Mouse (Mus musculus) adrenal gland, postnatal 14 days (tissue): ENCODE data around the gene Slc25a13. TPM values are rescaled to one million over a fixed set of nuclear protein-coding genes. Genes with fewer than 3 reads are reported as not detected.
"Not testable (repeated sequence)": the region's sequence is repeated elsewhere in the genome, so short reads cannot be mapped to it uniquely, and the experiment has no call there.

Source experiments
- DNase-seq: peaks from one replicate; pipeline ENCODE4 v3.0.0; 2021; ENCODE audit warnings: mixed read lengths
- total RNA-seq: library from RNA; stranded (reverse); gene quantifications from 2 replicates; pipeline ENCODE4 v1.2.3, GENCODE M21; 2021

The Slc25a13 gene
- total RNA-seq, 1 experiment from 2014 or later, result 32.3 TPM

DNA sequence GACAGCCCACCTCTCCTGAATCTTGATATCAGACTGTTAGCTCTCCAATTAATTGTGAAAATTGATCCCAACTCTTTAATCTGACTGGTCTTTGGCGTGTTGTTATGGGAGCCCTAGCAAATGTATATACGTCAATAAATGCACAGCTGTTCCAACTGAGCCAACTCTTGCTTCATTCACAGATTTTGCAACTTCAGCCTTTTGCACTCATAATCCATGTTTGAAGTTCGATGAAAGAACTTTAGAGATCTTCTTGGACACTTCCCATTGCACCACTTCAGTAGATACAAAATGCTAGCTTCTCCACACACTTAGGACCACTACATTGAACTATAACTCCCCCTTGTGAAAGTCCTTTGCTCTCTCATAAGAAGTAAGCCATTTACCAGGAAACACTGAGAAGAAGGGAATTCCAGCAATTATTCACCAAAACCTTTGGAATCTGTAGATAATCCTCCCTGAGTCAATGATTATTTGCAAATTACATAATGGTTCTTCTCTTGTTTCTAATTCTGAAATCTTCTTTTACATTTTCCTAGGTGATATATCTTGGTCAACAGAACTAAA, 11.3 kb downstream of the Slc25a13 start:
- no peak for DNase-seq

GRCm38 (mm10) chr6:6202451-6202850, 14.5 kb downstream of the Slc25a13 start:
- DNase-seq, result no peak

DNA sequence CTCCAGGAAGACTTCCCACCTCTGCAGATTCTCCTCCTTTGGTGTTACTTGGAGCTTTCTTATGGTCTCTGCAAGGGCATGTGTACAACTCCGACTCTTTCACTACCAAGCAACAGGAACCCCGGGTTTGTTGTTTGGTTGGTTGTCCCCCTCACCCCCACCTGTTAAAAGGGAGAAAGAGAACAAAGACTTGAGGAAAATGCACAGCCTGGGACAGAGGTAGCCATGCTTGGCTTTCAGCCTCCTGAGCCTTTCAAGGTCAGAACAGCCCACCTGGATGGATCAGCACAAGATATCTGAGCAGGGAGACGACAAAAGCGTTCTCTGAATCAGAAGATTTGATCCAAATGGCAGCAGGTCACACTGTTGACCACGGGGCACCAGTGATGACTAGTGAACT, 15.0 kb downstream of the Slc25a13 start:
- DNase-seq, result no peak

DNA sequence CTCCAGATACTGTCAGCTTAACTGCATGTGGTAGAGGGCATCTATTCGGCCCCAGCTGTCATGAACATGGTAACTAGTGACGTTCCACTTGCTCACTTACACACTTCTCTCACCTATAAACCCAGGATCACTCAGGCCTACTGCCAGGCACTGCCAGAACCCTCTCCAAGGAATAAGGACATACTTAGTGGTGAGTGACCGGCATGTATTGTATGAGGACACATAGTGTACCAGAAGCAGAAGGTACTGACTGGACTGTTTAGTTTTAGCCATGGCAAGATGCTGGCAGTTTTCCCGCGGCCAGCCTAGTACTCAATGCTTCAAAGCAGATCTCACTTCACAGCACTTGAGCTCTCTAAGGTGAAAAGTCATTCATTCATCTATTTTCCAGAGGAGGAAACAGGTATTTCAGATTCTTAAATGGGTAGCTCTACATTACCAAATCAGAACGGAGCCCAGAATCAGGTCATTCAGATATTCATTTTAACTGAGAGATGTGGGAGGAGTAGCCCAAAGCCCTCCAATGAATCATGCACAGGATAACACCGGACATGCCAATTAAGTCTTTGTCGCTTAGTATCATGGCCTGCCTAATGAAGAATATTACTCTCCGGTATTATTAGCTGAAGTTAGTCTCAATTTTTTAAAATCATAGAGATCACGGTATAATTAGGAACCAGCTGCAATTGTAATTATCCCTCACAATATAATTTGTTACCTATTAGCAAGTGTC, 17.7 kb downstream of the Slc25a13 start:
- DNase-seq, result no peak

GRCm38 (mm10) chr6:6198056-6198455, 18.9 kb downstream of the Slc25a13 start:
- DNase-seq, result not testable (repeated sequence)

- DNase-seq, result no peak
Observed at GRCm38 (mm10) chr6:6197339-6197738, 19.6 kb downstream of the Slc25a13 start.

GRCm38 (mm10) chr6:6196527-6196926, 20.4 kb downstream of the Slc25a13 start:
- no peak for DNase-seq

DNA sequence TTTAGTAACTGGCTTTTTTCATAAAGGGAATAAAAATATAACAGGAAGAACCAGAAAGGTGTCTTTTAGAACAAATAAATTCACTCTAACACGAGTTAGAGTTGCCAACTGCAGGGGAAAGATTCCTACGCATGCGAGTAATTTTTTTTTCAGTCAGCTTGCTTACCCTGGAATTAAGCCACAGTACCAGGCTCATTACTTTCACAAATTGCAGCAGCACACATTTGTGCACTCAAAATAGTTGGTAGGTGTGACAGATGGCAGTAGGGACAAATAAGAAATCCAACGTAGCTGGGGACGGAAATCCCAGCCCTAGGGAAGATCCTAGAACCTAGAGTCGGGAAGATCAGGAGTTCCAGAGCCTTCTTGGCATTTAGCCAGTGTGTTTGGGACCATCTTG, 22.1 kb downstream of the Slc25a13 start:
- DNase-seq, result no peak

- no peak for DNase-seq
Observed at GRCm38 (mm10) chr6:6193906-6194305, 23.1 kb downstream of the Slc25a13 start.

DNA sequence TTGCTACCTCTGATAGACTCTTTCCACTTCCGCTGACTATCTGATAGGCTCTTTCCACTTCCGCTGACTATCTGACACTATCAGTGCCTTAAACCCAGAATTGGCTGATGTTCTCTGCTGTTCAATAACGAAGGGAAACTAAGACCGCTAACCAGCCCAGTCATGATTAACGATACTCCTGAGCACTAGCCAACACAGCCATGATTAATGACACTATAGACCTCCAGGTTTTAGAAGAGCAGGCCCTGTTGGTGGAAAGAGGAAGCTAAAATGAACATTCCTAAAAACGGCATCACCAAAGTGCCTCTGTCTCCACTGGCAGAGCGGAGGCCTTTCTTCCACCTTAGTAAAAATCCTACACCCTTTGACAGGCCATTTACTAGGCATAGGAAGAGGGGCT, 24.6 kb downstream of the Slc25a13 start:
- DNase-seq, result no peak

DNA sequence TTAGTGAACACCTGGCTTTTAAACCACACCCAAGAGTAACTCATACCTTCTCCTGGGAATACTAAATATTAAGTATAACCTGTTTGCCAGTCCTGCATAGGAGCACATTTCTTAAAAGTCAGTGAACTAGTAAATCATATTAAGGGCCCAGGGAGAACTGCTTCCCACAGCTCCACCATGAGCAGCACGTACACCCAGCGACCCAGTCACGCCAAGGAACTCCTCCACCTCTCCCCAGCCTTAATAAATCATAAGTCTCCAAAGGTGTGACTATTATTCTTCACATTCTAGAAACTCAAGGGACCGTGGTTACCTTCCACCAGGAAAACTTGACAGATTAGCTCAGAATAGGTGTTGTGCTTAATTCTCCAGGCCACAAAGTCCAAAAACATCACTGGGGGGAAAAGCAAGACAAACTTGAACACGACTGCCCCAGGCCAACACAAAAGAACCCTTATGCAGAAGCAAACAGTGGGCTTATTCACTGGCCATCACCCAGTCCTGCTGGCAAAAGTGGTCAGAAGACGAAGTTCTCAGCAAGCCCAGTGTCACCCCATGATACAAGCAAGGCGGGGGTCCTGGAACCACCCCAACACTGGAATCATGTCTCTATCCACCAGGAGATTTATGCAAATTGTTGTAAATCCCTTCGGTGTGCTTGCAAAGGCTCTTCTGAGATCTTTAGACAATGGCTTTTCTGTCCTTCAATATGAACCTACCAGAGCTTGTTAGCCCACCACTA, 25.2 kb downstream of the Slc25a13 start:
- DNase-seq, result no peak

DNA sequence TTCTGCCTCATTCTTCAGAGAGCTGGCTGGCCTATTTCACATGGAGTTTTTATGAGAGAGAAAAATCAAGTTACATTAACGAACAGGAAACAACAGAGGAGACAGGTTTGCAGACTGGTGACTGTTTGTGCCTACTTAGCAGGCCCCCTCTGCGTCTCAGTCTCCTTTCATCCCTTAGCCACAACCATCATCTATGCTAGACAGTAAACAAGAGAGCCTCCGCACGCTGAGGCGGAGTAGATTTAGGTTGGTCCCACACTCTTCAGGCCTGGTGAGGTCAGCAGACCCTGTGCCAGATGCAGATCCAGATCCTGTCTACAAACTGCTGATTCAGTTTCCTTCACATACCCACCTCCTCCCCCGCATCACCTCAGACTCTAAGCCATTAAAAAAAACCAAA, 28.0 kb downstream of the Slc25a13 start:
- DNase-seq, result no peak

DNA sequence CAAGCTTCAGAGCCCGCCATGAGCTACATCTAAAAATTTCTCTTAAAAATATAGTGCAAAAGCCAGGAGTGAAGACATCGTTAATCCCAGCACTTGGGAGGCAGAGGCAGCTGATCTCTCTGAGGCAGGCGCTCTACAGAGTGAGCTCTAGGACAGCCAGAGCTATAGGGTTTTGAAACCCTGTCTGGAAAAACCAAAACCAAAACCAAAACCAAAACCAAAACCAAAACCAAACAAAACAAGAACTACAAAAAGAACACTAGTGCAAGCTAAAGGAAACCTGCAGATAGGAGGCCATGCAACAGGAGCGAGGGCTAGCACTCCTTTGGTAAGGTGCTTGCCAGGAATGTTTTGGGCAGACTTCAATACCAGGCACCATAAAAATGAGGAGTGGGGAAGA, 30.5 kb downstream of the Slc25a13 start:
- DNase-seq, result no peak

GRCm38 (mm10) chr6:6185735-6186068, 31.3 kb downstream of the Slc25a13 start:
- no peak for DNase-seq

DNA sequence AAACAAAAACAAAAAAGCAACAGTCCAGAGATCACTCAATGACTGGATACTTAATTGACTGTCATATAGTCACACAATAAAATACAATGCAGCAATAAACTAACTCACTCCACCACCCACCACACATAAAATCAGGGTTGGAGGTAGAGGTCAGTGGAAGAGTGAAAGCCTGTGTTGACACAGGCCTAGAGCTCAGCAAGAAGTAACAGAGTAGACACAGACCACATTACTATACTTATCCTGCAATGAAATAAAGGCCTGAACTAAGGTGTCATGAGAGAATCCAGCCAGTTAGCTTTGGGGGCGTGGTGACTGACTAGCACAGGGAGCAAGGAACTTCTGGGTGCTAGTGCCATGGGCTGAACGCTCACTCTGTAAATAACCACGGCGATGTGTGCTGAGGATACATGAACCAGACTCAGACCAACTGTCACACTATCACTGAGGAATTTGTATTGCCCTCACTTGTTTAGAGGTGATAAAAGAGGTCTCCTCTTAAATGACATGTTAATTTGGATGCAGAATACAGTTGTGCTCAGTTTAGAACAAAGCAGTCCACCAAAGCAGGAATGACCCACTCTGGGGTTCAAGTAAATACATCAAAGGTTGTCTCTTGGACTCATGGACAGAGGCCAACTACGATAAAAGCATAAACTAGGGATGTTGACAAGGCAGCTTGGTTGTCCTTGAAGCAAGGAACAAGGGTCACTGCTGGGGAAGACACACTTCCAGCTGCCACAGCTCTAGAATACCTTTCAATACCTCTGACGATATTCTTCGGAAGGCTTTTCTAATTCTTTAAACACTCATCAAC, 31.8 kb downstream of the Slc25a13 start:
- peak; percentile 24 for DNase-seq

DNA sequence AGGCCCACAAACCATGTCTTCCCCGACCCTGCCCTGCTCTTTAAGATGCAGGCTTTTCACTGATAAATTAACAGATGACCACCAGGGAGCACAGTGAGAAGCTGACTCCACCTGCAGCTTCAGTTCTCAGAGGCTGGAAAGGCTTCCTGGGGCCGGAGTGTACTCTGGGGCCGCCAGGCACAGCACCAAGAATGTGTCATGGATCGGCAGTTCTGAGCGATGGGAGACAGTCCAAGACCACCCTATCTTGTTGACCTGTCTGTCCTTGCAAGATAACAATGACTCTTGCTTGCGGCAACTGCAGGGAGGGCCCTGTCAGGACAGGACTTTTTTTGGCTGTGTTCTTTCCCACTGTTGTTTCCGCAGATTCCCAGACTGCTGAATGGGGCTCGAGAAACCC, 33.4 kb downstream of the Slc25a13 start:
- DNase-seq, result peak; percentile 60

GRCm38 (mm10) chr6:6182191-6182590, 34.8 kb downstream of the Slc25a13 start:
- no peak for DNase-seq

DNA sequence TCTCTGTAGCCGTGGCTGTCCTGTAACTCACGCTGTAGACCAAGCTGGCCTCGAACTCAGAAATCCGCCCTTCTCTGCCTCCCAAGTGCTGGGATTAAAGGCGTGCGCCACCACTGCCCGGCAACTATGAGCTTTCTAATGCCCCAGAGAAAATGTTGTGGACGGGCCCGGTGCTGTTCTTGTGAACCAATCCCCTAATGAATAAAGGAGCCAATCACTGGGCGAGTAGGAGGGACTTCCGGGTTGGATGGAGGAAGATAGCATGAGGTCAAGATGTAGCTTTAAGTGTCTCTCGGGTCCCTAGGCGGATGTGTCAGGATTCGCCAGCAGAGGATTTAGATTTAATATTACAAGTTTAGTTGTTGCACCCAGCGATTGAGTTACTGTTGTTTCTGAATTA, 38.6 kb downstream of the Slc25a13 start:
- DNase-seq, result not testable (repeated sequence)

DNA sequence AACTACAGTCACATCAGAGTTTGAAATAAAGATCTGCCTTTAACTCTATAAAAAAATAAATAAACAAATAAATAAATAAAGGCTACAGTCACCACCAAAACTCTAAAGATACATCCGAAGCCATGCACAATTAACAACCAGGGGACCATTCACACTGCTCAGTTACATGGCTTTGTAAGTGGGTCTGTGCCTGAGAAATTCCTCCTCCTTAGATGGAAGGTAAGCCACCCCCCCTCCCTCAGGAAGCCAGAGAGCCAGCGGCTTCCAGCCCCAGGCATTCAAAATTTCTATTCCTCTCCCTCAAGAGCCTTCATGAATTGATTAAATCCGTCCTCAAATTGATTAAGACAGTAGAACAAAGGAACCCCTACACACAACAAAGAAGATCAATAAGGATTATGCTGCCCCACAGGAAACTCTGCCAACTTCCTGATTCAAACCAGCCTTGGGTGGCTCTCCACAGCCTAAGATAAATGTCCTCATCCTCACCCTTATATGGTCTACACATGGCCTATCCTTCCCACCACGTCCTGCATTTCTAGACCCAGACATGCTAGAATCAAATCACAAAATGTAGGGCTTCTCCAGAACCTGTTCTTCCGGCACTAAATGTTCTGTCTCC, 41.5 kb downstream of the Slc25a13 start:
- DNase-seq, result no peak

DNA sequence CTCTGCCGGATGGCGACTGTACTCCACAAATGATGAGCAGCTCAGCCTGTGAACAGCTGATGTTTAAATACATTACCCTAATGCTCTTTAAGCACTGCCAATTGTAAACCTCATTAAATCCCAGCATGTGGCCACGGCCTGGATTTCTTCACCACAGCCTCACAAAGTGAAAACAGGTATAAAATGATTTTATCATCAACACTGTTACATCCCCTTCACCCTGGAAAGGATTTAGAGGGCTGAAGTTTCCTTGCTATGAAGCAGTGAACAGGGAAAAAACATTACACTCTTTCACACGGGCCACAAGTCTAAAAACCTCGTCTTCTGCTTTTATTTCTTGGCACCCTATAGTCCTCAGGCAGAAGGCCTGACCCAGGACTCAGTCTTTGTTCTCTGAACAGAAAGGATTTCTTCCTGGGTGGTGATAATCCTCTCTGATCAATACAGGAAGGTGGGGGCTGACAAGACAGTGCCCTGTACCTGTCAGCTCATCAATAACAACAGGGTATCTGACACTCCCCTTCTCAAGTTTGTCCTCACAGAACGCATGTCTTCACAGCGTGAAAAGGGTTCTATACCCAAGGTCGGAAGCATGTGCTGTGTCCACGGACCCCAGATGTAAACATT, 42.9 kb downstream of the Slc25a13 start:
- no peak for DNase-seq

DNA sequence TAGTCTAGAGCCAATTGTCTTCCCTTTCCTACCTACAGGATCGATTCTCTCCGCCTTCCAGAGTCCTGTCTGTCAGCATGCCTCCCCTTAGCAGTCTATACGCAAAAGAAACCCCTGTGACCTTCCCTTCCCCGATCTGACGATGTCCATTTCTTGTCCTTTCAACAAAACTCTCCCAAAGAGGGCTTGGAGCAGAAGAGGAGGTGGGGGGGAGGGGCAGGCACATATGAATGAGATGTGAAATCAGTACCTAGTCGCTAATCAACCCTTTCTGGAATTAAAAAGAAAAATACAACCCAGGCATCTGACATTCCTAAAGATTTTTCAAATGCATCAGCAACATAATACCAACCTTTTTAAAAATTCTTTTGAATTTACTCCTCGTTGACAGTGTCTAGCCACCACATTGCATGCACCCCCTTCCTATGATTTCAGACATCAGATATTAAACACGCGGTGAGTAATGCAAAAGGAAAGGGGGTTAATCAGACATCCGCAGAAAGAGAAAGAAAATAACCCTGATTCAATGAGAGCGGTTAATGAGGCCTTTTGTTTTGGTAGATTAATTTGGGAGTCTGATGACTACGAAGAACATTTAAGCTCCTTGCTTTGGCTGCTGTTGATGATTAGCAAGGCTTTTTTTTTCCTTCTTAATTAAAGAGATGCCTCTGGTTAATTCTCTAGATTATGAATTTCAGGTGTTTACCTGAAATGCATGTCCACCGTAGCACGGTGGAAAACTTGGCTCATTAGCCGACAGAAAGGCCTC, 43.6 kb downstream of the Slc25a13 start:
- no peak for DNase-seq
